Mouse (Mus musculus): ENCODE results near the gene Myh3. TPM values are rescaled to one million over a fixed set of nuclear protein-coding genes. Genes with fewer than 3 reads are reported as not detected.

Myh3 gene
- polyA plus RNA-seq, 1 experiment: not detected

DNA sequence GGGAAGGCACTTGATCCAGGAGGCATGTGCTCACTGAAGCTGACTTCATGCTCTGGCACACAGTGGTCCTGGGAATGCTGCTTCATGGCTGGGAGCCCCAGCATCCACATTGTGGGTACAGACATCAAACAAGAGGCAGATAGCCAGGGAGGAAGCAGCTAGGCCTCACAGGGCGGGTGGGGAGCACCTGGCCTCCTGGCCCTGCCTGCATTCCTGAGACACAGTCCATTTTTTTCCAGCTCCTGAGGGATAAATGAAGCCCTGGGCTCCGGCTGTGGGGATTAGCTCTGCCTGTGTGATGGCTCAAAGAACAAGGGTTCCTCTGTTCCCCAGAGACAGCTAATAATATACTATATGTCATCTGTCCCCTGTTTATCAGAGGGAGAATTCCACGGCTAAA, 3.1 kb upstream of the Myh3 start:
- Histone ChIP-seq H3K27me3 (replicated peaks) (peaks cover 52% of the 10 kb centered on the region), H3K4me1 (peaks cover 23% of the 10 kb centered on the region), H3K36me3 (replicated peaks; ENCODE audit: low read length) (no peaks in the 10 kb centered on the region), H3K4me3 (replicated peaks) (no peak overlapping the region), H3K9me3 (peaks cover 12% of the 10 kb centered on the region)
- TF ChIP-seq FLI1 (IDR thresholded peaks at IDR 0.05; ENCODE audit: low read length) (no peak), GATA1 (IDR thresholded peaks at IDR 0.05; ENCODE audit: borderline replicate concordance, low read length) (no peak)

- Histone ChIP-seq H3K4me1 (peaks cover 34% of the 10 kb centered on the region), H3K36me3 (replicated peaks; ENCODE audit: low read length) (no peaks in the 10 kb centered on the region), H3K4me3 (replicated peaks) (no peak overlapping the region), H3K27me3 (replicated peaks) (peaks cover 57% of the 10 kb centered on the region), H3K9me3 (peaks cover 8% of the 10 kb centered on the region)
- TF ChIP-seq GATA1 (IDR thresholded peaks at IDR 0.05; ENCODE audit: borderline replicate concordance, low read length): no peak
- TF ChIP-seq FLI1 (IDR thresholded peaks at IDR 0.05; ENCODE audit: low read length): no peak
Measured at GRCm38 (mm10) chr11:67076781-67077180, 1.3 kb upstream of the Myh3 start.

DNA sequence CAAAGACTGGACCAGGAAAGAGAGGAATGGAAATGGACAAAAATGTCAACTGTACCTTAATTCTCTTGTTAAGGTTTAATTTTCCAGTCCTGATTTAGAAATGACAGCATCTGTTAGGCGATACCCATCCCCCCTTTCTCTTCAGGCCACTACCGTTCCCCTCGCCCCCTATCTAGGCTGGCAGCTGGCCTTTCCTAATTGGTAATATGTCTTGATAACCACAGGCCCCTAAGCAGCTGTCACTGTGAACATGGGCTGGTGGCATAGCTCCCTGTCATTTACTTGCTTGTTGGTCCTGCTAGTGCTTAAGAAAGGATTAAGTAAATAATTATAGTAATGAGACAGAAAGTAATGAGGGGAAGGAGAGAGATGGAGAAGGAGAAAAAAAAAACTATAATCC, 665 bp upstream of the Myh3 start:
- no peaks in the 10 kb centered on the region for H3K36me3 ChIP-seq (replicated peaks; ENCODE audit: low read length)
- H3K4me1 ChIP-seq: peaks cover 40% of the 10 kb centered on the region
- peaks cover 57% of the 10 kb centered on the region for H3K27me3 ChIP-seq (replicated peaks)
- H3K9me3 ChIP-seq: peaks cover 1% of the 10 kb centered on the region; the same call in 1 of the 2 replicates
- no peak overlapping the region for H3K4me3 ChIP-seq (replicated peaks)
- TF ChIP-seq FLI1 (IDR thresholded peaks at IDR 0.05; ENCODE audit: low read length) (no peak), GATA1 (IDR thresholded peaks at IDR 0.05; ENCODE audit: borderline replicate concordance, low read length) (no peak)

- H3K4me1 ChIP-seq: peaks cover 46% of the 10 kb centered on the region
- no peaks in the 10 kb centered on the region for H3K36me3 ChIP-seq (replicated peaks; ENCODE audit: low read length)
- peaks cover 67% of the 10 kb centered on the region for H3K27me3 ChIP-seq (replicated peaks)
- H3K9me3 ChIP-seq: peaks cover 4% of the 10 kb centered on the region
- TF ChIP-seq FLI1 (IDR thresholded peaks at IDR 0.05; ENCODE audit: low read length) (no peak), GATA1 (IDR thresholded peaks at IDR 0.05; ENCODE audit: borderline replicate concordance, low read length) (no peak)
- no peak overlapping the region for H3K4me3 ChIP-seq (replicated peaks)
Measured at GRCm38 (mm10) chr11:67078888-67079287, 788 bp downstream of the Myh3 start.

DNA sequence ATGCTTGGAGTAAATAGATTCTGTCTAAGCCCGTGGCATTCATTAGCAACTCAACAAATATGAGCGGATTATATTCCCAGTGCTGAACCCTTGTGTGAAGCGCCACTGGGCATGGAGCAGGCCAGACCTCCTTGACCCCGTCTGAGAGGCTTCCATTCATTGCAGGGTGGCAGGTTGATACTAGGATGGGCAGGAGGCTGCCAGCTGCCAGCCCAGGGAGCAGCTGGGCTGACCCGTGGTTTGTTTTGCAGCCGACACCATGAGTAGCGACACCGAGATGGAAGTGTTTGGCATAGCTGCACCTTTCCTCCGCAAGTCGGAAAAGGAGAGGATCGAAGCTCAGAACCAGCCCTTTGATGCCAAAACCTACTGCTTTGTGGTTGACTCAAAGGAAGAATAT, 1.6 kb downstream of the Myh3 start:
- Histone ChIP-seq H3K9me3 (peaks cover 8% of the 10 kb centered on the region), H3K27me3 (replicated peaks) (peaks cover 73% of the 10 kb centered on the region), H3K4me1 (peaks cover 44% of the 10 kb centered on the region), H3K4me3 (replicated peaks) (no peak overlapping the region), H3K36me3 (replicated peaks; ENCODE audit: low read length) (no peaks in the 10 kb centered on the region)
- no peak for TF ChIP-seq FLI1 (IDR thresholded peaks at IDR 0.05; ENCODE audit: low read length)
- TF ChIP-seq GATA1 (IDR thresholded peaks at IDR 0.05; ENCODE audit: borderline replicate concordance, low read length): no peak

DNA sequence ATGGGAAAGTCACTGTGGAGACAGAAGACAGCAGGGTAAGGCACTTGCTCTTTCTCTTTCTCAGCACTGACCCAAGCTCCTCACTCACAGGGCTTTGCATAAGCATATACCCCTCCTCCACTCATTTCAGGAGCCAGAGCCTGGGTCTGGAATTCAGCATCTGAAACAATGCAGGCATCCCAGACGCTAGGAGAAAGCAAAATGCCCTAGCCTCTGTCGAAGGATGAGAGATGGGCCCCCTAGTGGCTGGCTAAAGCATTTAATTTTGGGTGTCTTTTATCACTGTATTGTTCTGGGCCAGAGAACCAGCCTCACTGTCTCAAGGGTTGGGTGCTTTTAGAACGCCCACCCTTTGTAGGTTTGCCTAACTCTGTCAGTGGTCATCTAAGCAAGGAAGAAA, 2.1 kb downstream of the Myh3 start:
- no peak for TF ChIP-seq GATA1 (IDR thresholded peaks at IDR 0.05; ENCODE audit: borderline replicate concordance, low read length)
- TF ChIP-seq FLI1 (IDR thresholded peaks at IDR 0.05; ENCODE audit: low read length): no peak
- H3K36me3 ChIP-seq (replicated peaks; ENCODE audit: low read length): no peaks in the 10 kb centered on the region
- peaks cover 8% of the 10 kb centered on the region for H3K9me3 ChIP-seq
- peaks cover 42% of the 10 kb centered on the region for H3K4me1 ChIP-seq
- H3K27me3 ChIP-seq (replicated peaks): peaks cover 73% of the 10 kb centered on the region
- peak overlapping the region; percentile 51 for H3K4me3 ChIP-seq (replicated peaks)

GRCm38 (mm10) chr11:67081125-67081649, 3.1 kb downstream of the Myh3 start:
- Histone ChIP-seq H3K4me3 (replicated peaks) (no peak overlapping the region), H3K9me3 (peaks cover 8% of the 10 kb centered on the region), H3K27me3 (replicated peaks) (peaks cover 69% of the 10 kb centered on the region), H3K36me3 (replicated peaks; ENCODE audit: low read length) (no peaks in the 10 kb centered on the region), H3K4me1 (peaks cover 48% of the 10 kb centered on the region)
- no peak for TF ChIP-seq GATA1 (IDR thresholded peaks at IDR 0.05; ENCODE audit: borderline replicate concordance, low read length)
- TF ChIP-seq FLI1 (IDR thresholded peaks at IDR 0.05; ENCODE audit: low read length): no peak

DNA sequence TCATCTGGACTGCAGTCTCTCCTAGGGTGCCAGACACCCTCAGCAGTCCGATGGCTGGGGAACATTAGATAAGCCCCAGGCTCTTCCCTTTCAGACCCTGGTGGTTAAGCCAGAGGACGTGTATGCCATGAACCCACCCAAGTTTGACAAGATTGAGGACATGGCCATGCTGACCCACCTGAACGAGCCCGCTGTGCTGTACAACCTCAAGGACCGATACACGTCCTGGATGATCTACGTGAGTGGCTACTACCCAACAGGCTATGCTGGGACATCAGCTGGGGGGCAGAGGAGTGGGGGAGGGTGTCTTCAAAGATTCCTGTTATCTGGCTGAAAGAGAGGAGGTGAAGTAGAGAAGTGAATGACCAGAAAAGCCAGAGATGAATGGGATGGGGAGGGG, 4.1 kb downstream of the Myh3 start:
- peak overlapping the region; percentile 18 for H3K4me3 ChIP-seq (replicated peaks)
- TF ChIP-seq GATA1 (IDR thresholded peaks at IDR 0.05; ENCODE audit: borderline replicate concordance, low read length) (no peak), FLI1 (IDR thresholded peaks at IDR 0.05; ENCODE audit: low read length) (no peak)

GRCm38 (mm10) chr11:67082793-67083192, 4.7 kb downstream of the Myh3 start:
- Histone ChIP-seq H3K27me3 (replicated peaks) (peaks cover 69% of the 10 kb centered on the region), H3K4me3 (replicated peaks) (peak overlapping the region; percentile 23), H3K9me3 (peaks cover 8% of the 10 kb centered on the region), H3K4me1 (peaks cover 36% of the 10 kb centered on the region), H3K36me3 (replicated peaks; ENCODE audit: low read length) (no peaks in the 10 kb centered on the region)
- TF ChIP-seq FLI1 (IDR thresholded peaks at IDR 0.05; ENCODE audit: low read length) (no peak), GATA1 (IDR thresholded peaks at IDR 0.05; ENCODE audit: borderline replicate concordance, low read length) (no peak)

More for the DNA sequence above, 4.1 kb downstream of the Myh3 start:
- H3K4me1 ChIP-seq: peaks cover 42% of the 10 kb centered on the region
- peaks cover 8% of the 10 kb centered on the region for H3K9me3 ChIP-seq
- H3K36me3 ChIP-seq (replicated peaks; ENCODE audit: low read length): no peaks in the 10 kb centered on the region
- peaks cover 71% of the 10 kb centered on the region for H3K27me3 ChIP-seq (replicated peaks)

DNA sequence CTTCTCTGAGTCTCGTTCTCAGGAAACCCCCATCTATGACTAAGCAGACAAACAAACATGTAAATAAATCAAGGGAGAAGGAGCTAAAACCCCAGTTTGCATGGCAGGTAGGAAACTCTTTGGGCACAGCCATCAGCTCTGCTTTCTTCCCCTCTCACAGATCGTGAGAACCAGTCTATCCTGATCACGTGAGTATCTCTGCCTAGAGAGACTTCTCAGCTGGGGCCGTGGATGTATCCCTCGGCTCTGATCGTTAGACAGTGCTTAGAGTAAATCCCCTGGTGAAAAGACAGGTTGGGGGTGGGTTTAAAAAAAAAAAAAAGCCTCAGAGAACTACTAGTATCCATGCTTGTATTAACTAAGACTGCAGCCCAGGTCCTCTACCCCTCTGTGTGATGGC, 5.1 kb downstream of the Myh3 start:
- Histone ChIP-seq H3K4me1 (peaks cover 34% of the 10 kb centered on the region), H3K9me3 (peaks cover 8% of the 10 kb centered on the region), H3K36me3 (replicated peaks; ENCODE audit: low read length) (no peaks in the 10 kb centered on the region), H3K27me3 (replicated peaks) (peaks cover 67% of the 10 kb centered on the region), H3K4me3 (replicated peaks) (no peak overlapping the region)
- no peak for TF ChIP-seq GATA1 (IDR thresholded peaks at IDR 0.05; ENCODE audit: borderline replicate concordance, low read length)
- TF ChIP-seq FLI1 (IDR thresholded peaks at IDR 0.05; ENCODE audit: low read length): no peak

All from megakaryocyte, embryonic 14.5 days (primary cell).